27 mouse cellular contexts compared by ENCODE assay signal in genomic region chr7:141813321-141813720, GRCm38 (mm10). TPM values are rescaled to one million over a fixed set of nuclear protein-coding genes. Genes with fewer than 3 reads are reported as not detected.
"Had no signal": no experiment of that assay in that cellular context is flagged by ENCODE, and none has a peak within 500 bp of the region (broad histone marks: within the 10 kb centered on the region; RNA-seq: fewer than 3 reads in every experiment).

No protein-coding gene starts in this region.

- H3K36me3 ChIP-seq: limb, embryonic 12.5 days; limb, embryonic 15.5 days; lung, embryonic 15.5 days had no signal

- H3K27me3 ChIP-seq: limb, embryonic 12.5 days; limb, embryonic 15.5 days; lung, embryonic 15.5 days had no signal

- DNase-seq: kidney, adult 9 months; kidney, postnatal 14 days; kidney, postnatal 4 days; left cerebral cortex, postnatal 4 days; lung, adult 18-20 months; lung, postnatal 10 days; midbrain, embryonic 14.5 days; thymus, adult 2 months; thymus, postnatal 14 days; thymus, postnatal 4 days had no signal

- H3K4me3 ChIP-seq: limb, embryonic 12.5 days; limb, embryonic 15.5 days; lung, embryonic 15.5 days had no signal

RNA-seq across cellular contexts. Expression of gene Muc5ac, which starts 24.5 kb away (rescaled TPM):
- total RNA-seq: layer of hippocampus, adult 18-20 months; layer of hippocampus, postnatal 14 days; left cerebral cortex, postnatal 14 days; left cerebral cortex, postnatal 4 days; megakaryocyte progenitor cell, adult 5-6 weeks; megakaryocyte-erythroid progenitor cell, adult 5-6 weeks; midbrain, postnatal 0 days had no signal
- polyA plus RNA-seq: kidney, embryonic 16.5 days; limb, embryonic 12.5 days; limb, embryonic 15.5 days; liver, embryonic 11.5 days; liver, embryonic 14.5 days; midbrain, embryonic 11.5 days; midbrain, embryonic 14.5 days; midbrain, postnatal 0 days; neural tube, embryonic 11.5 days; neural tube, embryonic 14.5 days had no signal

RNA-seq across cellular contexts. Expression of gene Muc5b, which starts 25.5 kb away (rescaled TPM):
- total RNA-seq: layer of hippocampus, adult 18-20 months; layer of hippocampus, postnatal 14 days; left cerebral cortex, adult 8-10 months; left cerebral cortex, postnatal 14 days; left cerebral cortex, postnatal 4 days; megakaryocyte-erythroid progenitor cell, adult 5-6 weeks had no signal
- polyA plus RNA-seq: liver, embryonic 11.5 days; liver, embryonic 14.5 days; neural tube, embryonic 11.5 days; small intestine, adult 2 months had no signal
